Mouse (Mus musculus): ENCODE results near the gene Cds1. TPM values are rescaled to one million over a fixed set of nuclear protein-coding genes. Genes with fewer than 3 reads are reported as not detected.

Gene Cds1
- total RNA-seq, 2 experiments from 2014 or later, result 4.3 to 5.2 TPM

DNA sequence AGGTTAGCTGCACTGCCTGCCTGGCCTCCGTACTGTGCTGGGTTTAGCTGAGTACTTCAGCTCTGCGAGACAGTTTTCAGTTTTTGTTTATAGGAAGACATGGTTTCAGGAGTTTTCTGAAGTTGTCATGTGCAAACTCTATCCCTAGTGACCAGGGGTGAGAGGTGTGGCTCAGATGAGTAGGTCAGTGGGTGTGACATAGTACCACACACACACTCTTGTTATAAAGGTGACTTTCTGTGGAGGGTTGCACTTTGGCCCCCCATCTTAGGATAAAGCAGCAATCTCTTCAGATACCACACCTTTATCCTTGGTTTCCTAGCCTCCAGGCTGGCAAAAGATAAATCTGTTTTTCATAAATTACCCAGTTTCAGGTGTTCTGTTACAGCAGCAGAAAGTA lies 19.9 kb downstream of the Cds1 start:
- TF ChIP-seq CTCF (IDR thresholded peaks at IDR 0.05), result no peak
- no peak for DNase-seq
- intact Hi-C loops (cut with DNase I), result no loop called here
- H3K4me3 ChIP-seq, result no peak overlapping the region
- no peak overlapping the region for H3K27ac ChIP-seq

DNA sequence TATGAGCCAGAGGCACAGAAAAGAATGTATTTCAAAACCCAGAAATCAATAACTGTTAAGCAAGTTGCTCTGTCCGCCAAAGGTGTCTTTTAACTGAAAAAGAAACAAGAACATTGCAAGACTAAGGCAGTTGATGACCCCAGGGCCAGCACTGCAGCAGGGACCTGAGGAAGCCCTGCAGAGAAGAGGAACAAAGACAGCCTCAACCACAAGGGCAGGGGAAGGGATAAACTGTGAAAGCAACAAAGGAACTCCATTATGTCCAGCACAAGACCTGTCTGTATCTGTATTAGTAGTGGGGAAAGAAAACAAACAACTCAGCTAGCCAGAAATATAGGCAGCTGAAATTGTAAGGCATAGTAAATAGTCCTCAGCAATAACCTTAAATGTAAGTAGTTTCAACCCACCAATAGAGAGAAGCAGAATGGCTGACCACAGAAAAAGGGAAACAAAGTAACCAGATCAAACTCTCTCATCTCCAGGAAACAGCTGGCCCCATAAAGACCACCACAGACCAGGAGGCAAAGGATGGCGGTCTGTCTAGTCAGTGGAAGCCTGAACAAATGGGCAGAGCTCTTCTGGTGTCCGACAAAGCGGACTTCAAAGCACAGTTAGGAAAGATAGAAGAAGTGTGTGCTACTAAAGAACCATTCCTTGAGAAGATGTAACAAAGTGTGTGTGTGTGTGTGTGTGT lies 21.1 kb downstream of the Cds1 start:
- intact Hi-C loops (cut with DNase I), result no loop called here
- Histone ChIP-seq H3K4me3 (no peak overlapping the region), H3K27ac (no peak overlapping the region)
- TF ChIP-seq CTCF (IDR thresholded peaks at IDR 0.05), result no peak
- DNase-seq, result no peak

DNA sequence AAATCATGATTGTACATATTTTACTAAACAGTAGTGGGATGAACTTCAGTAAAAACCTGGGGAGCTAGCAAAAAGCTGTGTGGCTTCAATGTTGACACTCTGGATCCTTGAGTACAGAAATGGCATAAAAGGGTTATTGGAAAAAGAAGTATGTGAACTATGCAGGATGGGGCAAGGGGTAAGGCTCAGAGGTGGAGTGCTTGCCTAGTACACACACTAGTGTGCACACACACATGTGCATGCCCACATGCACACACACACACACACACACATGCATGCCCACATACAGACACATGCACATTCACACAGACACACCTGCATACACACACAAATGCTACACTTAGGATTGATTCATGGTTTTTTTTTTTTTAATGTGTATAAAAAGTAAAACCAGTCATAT lies 24.8 kb downstream of the Cds1 start:
- no peak for TF ChIP-seq CTCF (IDR thresholded peaks at IDR 0.05)
- DNase-seq, result no peak
- Histone ChIP-seq H3K4me3 (no peak overlapping the region), H3K27ac (no peak overlapping the region)
- intact Hi-C loops (cut with DNase I), result no loop called here

DNA sequence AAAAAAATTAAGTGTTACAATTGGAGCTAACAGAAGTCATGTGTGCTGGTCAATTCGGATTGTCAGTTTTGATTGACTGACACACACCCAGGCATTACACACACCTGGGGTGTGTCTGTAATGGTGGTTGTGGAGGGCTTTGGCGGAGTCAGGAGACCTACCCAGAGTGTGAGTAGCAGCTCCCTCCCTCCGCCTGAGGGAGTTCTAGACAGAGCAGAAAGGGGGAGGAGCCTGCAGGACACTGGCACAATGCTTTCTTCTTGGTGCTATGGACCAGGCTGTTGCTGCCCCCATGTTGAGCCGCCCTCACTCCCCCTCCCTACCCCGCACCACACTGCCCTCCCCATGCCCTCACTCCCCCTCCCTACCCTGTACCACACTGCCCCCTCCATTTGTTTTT lies 25.6 kb downstream of the Cds1 start:
- H3K4me3 ChIP-seq, result no peak overlapping the region
- intact Hi-C loops (cut with DNase I), result no loop called here
- no peak overlapping the region for H3K27ac ChIP-seq
- no peak for TF ChIP-seq CTCF (IDR thresholded peaks at IDR 0.05)
- no peak for DNase-seq

DNA sequence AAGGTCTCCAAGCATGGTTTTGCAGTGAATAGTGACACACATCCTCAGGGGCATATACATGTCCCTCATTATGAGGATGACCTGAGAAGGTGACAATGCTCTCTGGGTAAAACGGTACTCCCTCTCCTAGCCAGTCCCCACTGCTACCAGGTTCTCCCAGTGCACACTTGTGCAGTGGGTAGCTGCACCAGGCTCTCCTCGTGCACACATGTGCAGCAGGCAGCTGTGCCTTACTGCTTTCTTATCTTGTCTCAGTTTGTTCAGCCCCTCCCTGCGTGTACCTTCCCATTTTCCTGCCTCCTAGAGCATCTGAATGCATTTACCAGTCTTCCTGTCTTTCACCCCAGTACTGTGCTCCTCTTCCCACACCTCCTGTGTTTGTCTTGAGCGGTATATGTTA lies 27.7 kb downstream of the Cds1 start:
- intact Hi-C loops (cut with DNase I), result no loop called here
- no peak overlapping the region for H3K27ac ChIP-seq
- no peak overlapping the region for H3K4me3 ChIP-seq
- no peak for DNase-seq
- TF ChIP-seq CTCF (IDR thresholded peaks at IDR 0.05), result no peak

DNA sequence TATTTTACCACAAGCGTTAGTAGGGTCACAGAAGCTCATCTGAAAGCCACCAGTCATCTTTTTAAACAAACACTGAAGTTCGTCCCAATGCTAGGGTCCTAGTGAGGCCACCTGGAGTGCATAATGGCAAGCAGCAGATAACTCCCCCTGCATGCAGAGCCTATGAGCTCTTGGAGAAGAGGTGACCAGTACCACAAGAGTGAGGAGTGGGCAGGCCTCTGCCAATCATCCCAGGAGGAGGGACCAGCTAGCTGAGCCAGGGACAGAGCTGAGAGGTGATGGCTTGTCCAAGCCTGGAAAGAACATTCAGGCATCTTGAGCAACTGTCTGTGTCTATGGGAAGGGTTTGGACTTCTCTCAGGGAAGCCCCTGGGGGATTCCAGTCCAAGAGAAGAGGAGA lies 37.0 kb downstream of the Cds1 start:
- intact Hi-C loops (cut with DNase I), result no loop called here
- no peak for TF ChIP-seq CTCF (IDR thresholded peaks at IDR 0.05)
- Histone ChIP-seq H3K27ac (no peak overlapping the region), H3K4me3 (no peak overlapping the region)
- DNase-seq, result no peak

DNA sequence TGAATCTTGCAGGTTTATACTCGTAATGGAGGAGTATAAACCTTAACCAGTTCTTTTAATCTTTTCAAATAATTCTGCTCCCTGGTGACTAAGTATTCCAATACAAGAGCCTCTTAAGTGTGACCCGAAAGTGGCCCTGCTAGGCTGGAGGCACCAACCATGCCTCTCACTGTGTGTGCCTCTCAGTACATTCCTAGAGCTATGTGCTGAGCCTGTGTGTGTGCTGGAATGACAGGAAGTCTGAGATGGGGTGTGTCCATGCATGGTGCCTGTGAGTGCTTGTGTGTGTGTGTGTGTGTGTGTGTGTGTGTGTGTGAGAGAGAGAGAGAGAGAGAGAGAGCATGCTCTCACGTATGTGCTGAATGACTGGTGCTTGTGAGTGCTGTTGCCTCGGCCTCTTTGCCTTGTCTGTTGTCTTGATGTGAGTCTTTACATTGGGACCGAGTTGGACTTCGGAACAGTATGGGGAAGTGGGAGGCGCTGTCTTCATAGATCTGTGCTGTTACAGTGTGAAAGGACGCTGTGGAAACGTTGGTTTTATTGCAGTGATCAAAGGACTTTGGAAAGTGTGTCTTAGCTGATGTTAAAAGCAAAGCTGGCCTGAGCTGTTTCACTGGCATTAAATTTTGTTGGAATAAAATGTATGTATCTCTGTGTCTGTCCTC lies 37.6 kb downstream of the Cds1 start:
- no peak for TF ChIP-seq CTCF (IDR thresholded peaks at IDR 0.05)
- intact Hi-C loops (cut with DNase I), result no loop called here
- no peak overlapping the region for H3K4me3 ChIP-seq
- no peak overlapping the region for H3K27ac ChIP-seq
- no peak for DNase-seq

DNA sequence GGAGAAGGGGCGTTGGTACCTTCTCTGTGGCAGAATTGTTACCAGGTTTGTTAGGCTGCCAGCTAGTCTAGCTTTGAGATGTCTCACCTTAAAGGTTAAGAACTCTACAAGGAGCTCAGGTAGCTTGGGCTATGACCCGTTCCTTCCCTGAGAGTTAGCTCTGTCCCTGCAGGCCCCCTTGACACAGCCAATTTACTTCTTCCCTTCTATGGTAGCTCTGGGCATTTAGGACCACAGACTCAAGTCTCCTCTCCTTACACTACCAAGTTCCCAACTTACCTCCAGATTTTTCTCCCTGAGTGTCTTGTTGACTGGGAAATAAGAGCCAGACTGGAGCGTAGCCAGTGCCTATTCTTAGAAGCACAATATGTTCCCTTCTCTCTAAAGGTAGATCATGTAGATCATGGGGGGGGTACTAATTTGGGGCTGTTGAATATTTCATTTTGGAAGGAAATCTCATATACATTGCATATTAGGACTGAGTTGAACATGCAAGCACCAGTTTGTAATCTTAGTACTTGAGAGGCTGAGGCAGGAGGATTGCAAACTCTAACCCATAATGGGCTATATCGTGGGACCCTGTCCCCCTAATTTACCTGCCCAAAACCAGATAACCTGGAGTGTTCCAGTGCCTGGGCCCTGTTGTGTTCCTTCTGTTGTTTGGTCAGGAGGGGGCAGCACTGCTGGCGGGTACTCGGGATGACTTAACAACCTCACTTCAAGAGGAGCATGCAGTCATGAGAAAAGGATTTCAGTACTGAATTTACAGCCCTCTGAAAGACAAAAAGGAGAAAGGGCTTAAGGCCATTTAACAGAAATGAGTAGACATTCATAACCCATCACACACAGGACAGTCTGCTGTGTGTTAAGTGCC lies 46.6 kb downstream of the Cds1 start:
- DNase-seq, result peak; percentile 23
- H3K27ac ChIP-seq, result peak overlapping the region; percentile 50; the same call in 1 of the 2 replicates
- intact Hi-C loops (cut with DNase I), result no loop called here
- peak; percentile 15; the same call in 1 of the 2 replicates for TF ChIP-seq CTCF (IDR thresholded peaks at IDR 0.05)
- H3K4me3 ChIP-seq, result no peak overlapping the region

DNA sequence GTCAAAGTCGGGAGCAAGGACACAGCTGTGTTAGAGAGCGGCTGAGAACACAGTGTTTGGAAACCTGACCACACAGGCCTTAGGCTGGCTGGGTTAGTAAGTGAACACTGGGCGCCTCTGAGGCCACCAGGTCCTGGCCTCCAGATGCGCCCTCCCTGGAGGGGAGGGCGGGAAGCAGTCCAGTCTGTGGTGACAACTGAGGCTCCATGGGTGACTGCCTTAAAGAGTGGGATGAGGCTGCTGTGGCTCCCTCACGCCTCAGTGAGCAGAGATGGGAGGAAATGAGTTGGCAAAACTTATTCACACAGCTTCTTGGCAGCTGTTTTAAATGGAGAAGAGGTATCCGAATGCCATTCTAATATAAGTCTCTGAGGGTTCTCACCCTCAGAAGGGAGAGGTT lies 51.9 kb downstream of the Cds1 start:
- TF ChIP-seq CTCF (IDR thresholded peaks at IDR 0.05), result no peak
- Histone ChIP-seq H3K4me3 (no peak overlapping the region), H3K27ac (no peak overlapping the region)
- intact Hi-C loops (cut with DNase I), result no loop called here
- DNase-seq, result no peak

DNA sequence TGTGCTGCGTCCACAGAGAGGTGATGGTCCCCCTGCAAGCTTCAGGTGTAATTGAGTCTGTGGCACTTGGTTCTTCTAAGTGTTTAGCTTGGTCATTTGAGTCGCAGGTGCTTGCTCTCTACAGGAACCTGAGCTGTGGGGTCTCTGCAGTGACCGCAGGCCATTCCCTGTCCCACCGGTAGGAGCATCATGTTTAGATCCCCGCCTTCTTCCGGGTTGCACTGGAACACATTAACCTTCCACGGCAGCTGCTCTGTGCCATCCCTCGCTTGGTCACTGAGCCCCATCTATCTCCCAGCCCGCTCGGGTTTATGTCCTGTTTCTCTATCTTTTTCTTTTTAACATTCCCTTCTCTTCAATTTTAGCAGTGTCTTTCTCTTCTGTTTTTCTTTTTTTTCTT lies 54.3 kb downstream of the Cds1 start:
- Histone ChIP-seq H3K4me3 (no peak overlapping the region), H3K27ac (no peak overlapping the region)
- TF ChIP-seq CTCF (IDR thresholded peaks at IDR 0.05), result no peak
- intact Hi-C loops (cut with DNase I), result no loop called here
- DNase-seq, result no peak

DNA sequence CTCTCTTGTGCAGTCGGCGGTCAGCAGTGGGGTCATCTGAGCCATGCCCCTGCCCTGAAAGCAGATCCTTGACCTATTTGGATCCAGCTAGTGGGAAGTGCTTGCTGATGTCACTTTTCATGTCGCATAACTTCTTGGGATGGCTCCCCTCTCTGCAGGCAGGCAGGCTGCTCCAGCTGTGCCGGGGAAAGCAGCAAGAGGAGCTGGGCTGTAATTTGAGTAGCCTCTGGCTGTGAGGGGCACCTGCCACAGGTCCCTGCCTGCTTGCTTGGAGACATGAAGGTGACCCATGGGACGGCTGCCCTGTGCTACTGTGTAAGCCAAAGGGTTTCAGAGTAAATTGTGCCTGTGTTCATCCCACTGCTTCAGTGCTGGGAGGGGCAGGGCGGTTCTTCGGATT lies 54.9 kb downstream of the Cds1 start:
- H3K4me3 ChIP-seq, result no peak overlapping the region
- intact Hi-C loops (cut with DNase I), result no loop called here
- peak; percentile 50 for DNase-seq
- no peak overlapping the region for H3K27ac ChIP-seq
- no peak for TF ChIP-seq CTCF (IDR thresholded peaks at IDR 0.05)

DNA sequence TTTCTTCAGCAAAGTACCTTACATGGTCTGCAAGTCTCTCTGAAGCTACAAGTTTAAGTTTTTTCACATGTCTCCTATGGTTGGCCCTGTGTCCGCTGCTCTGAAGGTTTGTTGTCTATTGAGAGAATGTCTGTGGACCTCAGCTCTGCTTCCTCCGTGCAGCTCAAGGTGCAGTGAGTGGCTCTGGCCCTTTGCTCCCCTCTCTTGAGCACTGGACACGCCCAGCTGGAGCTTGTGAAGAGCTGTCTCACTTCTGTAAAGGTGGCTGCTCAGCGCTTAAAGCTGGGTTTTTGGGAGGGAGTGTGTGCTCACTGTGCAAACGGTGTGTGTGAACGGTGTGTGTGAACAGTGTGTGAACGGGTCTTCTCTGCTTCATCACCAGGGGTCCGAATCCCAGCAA lies 56.1 kb downstream of the Cds1 start:
- Histone ChIP-seq H3K4me3 (no peak overlapping the region), H3K27ac (no peak overlapping the region)
- TF ChIP-seq CTCF (IDR thresholded peaks at IDR 0.05), result no peak
- intact Hi-C loops (cut with DNase I), result no loop called here
- no peak for DNase-seq
